Mouse (Mus musculus) cerebellum, adult 2 months (tissue): ENCODE data around the gene Gipc3.

Experiments
- CTCF ChIP-seq: fragments of 200-500 bp; IDR thresholded peaks from 2 replicates; pipeline ENCODE4 v1.5.1; 2011; ENCODE audit warnings: low read depth, mild to moderate bottlenecking, control low read depth, low read length, moderate library complexity, borderline replicate concordance; ENCODE audit not compliant: insufficient read depth
- POLR2A ChIP-seq: fragments of 200-500 bp; IDR thresholded peaks from 2 replicates; pipeline ENCODE4 v1.6.1; 2011; ENCODE audit warnings: low read length, control low read depth, borderline replicate concordance; ENCODE audit not compliant: insufficient read depth

DNA sequence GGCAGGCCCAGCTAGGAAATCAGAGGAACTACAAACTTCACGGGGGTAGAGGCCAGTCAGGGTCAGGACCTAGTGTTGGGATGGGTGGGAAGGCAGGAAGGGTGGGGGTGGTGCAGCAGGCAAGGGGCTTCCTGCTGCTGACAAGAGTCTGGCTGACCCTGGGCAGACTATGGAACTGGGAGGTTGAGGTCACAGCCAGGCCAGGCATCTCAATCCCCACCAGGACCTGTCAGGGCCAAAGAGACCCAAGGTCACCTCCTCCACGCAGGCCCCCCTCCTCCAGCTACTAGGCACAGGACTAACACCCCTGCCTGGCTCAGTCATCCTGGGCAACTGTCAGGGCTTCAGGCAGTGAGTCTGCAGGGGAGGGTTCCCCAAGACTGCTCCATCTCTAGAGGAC lies 15.1 kb downstream of the Gipc3 start:
- no peak for TF ChIP-seq POLR2A
- no peak for TF ChIP-seq CTCF
